Mouse (Mus musculus): ENCODE data around the gene B230104I21Rik.

DNA sequence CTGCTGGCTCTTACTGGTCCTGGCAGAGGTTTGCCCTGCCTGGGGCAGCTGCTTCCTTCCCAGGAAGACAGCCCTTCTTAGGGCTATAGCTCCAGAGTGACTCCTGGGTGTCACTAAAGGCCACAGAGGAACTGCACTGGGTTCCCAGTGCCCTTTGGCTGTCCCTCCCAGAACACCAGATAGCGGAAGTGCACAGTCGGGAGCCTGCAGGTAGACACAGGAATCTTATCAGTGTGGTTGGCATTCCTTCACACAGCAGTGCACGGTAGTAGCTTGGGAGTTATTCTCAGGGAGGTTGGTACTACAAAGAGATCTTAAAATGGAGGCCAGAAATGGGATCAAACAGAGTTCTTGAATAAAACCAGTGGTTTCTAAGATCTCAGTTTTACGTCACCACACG is 22.4 kb downstream of the B230104I21Rik start:
- TF ChIP-seq CTCF (IDR thresholded peaks at IDR 0.05) (no peak), EP300 (IDR thresholded peaks at IDR 0.05) (no peak)
